Mouse (Mus musculus) testis, postnatal 14 days (tissue): ENCODE results near the gene Sap18.
"Not testable (repeated sequence)": the region's sequence is repeated elsewhere in the genome, so short reads cannot be mapped to it uniquely, and the experiment has no call there.

Experiments
- DNase-seq: peaks from one replicate; pipeline ENCODE4 v3.0.0; 2021; ENCODE audit warnings: low spot score

Gene Sap18

GRCm38 (mm10) chr14:57797991-57798931 lies at the start of gene Sap18:
Gene Sap18, plus strand, starts transcription at chr14:57798180.
- peak; percentile 98 for DNase-seq

GRCm38 (mm10) chr14:57749501-57749900 lies 48.5 kb upstream of the Sap18 start:
- no peak for DNase-seq

- not testable (repeated sequence) for DNase-seq
Observed at GRCm38 (mm10) chr14:57751006-57751405, 47.0 kb upstream of the Sap18 start.

- no peak for DNase-seq
Observed at GRCm38 (mm10) chr14:57753351-57753992, 44.5 kb upstream of the Sap18 start.

GRCm38 (mm10) chr14:57755661-57756060 lies 42.3 kb upstream of the Sap18 start:
- no peak for DNase-seq

- DNase-seq: no peak
Observed at GRCm38 (mm10) chr14:57756094-57756493, 41.9 kb upstream of the Sap18 start.

GRCm38 (mm10) chr14:57758237-57758636 lies 39.7 kb upstream of the Sap18 start, which contains the start of gene Lats2:
Gene Lats2, minus strand, starts transcription at chr14:57758388.
- DNase-seq: no peak

- no peak for DNase-seq
Observed at GRCm38 (mm10) chr14:57760447-57761412, 37.2 kb upstream of the Sap18 start.

- DNase-seq: no peak
Observed at GRCm38 (mm10) chr14:57769102-57769501, 28.9 kb upstream of the Sap18 start.

- DNase-seq: no peak
Observed at GRCm38 (mm10) chr14:57772157-57772815, 25.7 kb upstream of the Sap18 start.

- DNase-seq: no peak
Observed at GRCm38 (mm10) chr14:57787406-57787805, 10.6 kb upstream of the Sap18 start.

GRCm38 (mm10) chr14:57789311-57789710 lies 8.7 kb upstream of the Sap18 start:
- DNase-seq: no peak

GRCm38 (mm10) chr14:57789759-57790158 lies 8.2 kb upstream of the Sap18 start:
- no peak for DNase-seq

GRCm38 (mm10) chr14:57791171-57791570 lies 6.8 kb upstream of the Sap18 start:
- no peak for DNase-seq

GRCm38 (mm10) chr14:57797551-57797950 lies 429 bp upstream of the Sap18 start:
- no peak for DNase-seq

- no peak for DNase-seq
Observed at GRCm38 (mm10) chr14:57803731-57804130, 5.8 kb downstream of the Sap18 start.

GRCm38 (mm10) chr14:57808558-57808957 lies 10.6 kb downstream of the Sap18 start:
- no peak for DNase-seq

- DNase-seq: no peak
Observed at GRCm38 (mm10) chr14:57810886-57811285, 12.9 kb downstream of the Sap18 start.

- DNase-seq: no peak
Observed at GRCm38 (mm10) chr14:57811844-57812243, 13.9 kb downstream of the Sap18 start.

- DNase-seq: no peak
Observed at GRCm38 (mm10) chr14:57820839-57821238, 22.9 kb downstream of the Sap18 start.
